Mouse (Mus musculus): Measurements from ENCODE around the gene Pdilt.

Gene Pdilt

DNA sequence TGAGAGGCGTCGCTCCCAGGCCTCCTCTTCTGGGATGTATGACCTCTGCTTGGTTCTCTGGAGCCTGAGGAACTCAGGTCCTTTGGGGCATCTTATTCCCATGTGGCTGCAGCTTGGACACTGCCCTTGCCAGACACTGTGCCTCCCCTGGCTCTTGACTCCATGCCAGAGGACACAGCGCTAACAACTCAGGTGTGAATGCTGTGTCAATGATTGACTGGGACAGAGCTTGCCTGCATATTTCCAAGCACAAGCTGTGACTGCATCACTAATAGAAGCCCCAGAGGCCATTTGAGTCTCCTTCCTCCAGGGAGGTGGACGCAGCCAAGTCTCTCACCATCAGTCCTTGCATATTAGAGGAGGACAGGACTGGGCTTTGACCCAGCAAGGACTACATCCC is 12.1 kb downstream of the Pdilt start:
- no peak for DNase-seq (ENCODE audit: low spot score)

DNA sequence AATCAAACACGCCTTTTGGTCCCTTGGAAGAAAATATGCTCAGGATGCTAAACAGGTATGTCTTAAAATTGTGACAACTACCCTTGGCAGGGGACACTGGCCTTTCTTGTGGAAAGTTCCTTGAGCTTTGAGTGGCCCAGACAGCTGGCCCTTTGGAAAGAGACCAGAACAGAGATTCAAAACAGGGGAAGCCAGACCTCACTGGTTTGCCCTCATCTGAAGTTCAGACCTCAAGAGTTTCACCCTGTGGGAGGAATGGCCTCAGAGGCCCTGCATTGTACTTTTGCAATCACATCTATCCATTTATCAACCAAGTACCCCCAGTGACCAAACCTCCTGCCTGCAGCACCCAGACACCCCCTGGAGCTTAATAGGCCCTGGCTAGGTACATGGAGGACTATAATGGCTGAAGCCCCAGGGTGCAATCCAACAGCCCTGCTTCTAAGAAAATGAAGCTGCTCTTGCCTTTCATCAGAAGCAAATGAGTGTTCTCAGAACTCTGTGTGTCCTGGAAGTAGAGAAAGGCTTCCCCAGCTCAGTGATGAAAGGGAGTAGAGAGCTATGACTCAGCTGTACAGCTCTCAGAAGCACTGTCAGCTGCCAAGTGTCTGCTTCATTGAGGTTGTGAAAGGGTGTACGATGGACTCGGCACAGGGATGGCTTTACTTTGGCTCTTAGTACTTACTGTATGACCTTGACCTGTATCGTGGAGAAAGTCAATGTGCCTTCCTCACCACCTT is 33.1 kb downstream of the Pdilt start:
- DNase-seq (ENCODE audit: low spot score), result no peak

DNA sequence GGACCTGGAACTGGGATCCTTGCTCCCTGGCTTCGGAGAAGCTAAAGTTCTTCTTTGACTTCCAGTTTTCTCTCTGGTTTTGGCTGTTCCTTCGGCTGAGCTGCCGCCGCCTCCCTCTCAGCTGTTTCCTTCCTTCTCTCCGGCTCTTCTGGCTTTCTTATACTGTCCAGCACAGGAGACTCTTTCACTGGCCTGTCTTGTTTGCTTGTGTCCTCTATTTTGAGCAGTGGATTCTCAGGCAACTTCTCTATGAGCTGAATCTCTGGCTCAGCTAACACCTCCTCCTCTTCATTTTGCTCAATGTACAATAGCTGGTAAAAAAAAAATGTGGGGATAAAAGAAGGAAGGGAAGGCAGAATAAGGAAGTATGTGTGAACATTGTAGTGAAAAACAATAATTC is 36.6 kb downstream of the Pdilt start:
- DNase-seq (ENCODE audit: low spot score), result no peak

DNA sequence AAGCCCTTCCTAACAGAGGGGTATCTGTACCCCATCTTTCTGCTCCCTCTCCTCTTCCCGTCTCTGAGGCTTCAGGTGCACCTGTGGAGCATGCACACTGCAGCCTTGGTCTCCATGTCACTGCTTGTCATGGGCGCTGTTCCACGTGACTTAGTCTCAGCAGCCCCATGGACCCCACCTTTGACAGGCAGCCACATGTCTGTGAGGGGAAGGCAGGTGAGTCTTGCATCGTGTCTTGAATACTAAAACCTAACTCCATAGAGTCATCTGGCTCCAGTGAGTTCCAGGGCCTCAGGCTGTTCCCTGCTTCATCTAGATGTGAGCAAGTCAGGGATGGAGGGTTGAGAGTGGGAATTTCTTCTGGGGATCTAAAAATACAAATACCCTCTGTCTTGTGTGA is 39.1 kb downstream of the Pdilt start:
- DNase-seq (ENCODE audit: low spot score), result no peak

- DNase-seq (ENCODE audit: low spot score), result no peak
Measured at GRCm38 (mm10) chr7:119479256-119479655, 44.0 kb downstream of the Pdilt start, which contains the start of gene Umod. TSS of gene Umod (minus strand) at chr7:119479282.

- DNase-seq (ENCODE audit: low spot score), result no peak
Measured at GRCm38 (mm10) chr7:119476500-119477389, 46.5 kb downstream of the Pdilt start.

DNA sequence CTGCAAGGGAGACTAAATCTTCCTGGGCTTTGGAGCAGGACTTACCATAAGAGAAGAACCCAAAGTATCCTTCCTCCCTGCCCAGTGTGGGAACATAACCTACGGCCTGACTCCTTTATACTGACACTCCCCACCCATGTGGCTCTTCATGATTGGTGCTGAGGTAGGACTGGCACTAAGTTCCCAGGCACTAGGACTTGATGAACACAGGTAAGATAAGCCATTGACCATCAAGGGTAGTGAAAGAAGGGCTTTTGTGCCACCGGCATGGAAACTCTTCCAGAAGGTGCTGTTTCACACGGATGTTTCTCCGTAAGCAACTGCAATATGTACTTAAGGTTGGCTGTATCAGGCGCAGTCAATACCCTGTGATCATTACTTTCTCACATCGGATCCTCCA is 64.1 kb downstream of the Pdilt start, which contains the start of gene Gp2:
Gp2 (minus strand) TSS at position 101 of the 400 bp plus-strand sequence.
- DNase-seq (ENCODE audit: low spot score), result no peak

GRCm38 (mm10) chr7:119454192-119454591 is 69.1 kb downstream of the Pdilt start:
- DNase-seq (ENCODE audit: low spot score), result no peak

DNA sequence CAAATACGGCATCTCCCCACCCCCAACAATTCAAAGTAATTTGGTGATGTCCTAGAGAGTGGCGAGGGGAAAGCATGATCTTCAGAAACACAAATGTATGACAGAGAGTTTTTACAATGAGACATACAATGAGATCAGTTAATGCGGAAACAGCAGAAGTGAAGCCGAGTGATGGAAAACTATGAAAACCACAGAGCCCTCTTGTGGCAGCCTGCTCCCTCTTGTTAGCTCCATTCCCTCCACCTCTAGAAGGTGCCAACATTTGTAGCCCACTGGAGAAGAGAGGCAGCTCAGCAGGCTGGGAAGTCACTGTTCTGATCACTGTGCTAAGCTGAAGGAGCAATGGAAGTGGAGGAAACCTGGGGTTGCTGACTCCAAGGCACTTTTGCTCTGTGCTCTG is 79.4 kb downstream of the Pdilt start:
- no peak for DNase-seq (ENCODE audit: low spot score)

GRCm38 (mm10) chr7:119441938-119442337 is 81.4 kb downstream of the Pdilt start:
- DNase-seq (ENCODE audit: low spot score), result no peak
